ENCODE assay signal across 8 mouse cellular contexts in genomic region chr7:63936188-63936985, GRCm38 (mm10). TPM values are rescaled to one million over a fixed set of nuclear protein-coding genes. Genes with fewer than 3 reads are reported as not detected.
DNase-seq lines count a peak whose midpoint lies in the region; ATAC-seq and TF ChIP-seq lines count a peak whose summit lies in the region.

No protein-coding gene starts in this region.

- peak; percentile 77; the same call in 1 of the 2 replicates for TF ChIP-seq EP300 in lung, postnatal 0 days (IDR thresholded peaks at IDR 0.05)

- peak; percentile 77 for DNase-seq in ES-CJ7 (ENCODE audit: low read depth, low spot score)
- DNase-seq in cerebellum, adult 11-12 months, result peak; percentile 88
- peak; percentile 80 for DNase-seq in forebrain, embryonic 14.5 days (ENCODE audit: low spot score)
- peak; percentile 86 to 87 for DNase-seq in heart, postnatal 14 days
- peak; percentile 73 to 83 for DNase-seq in layer of hippocampus, adult 2 months (ENCODE audit: low spot score in 2 of 2)
- peak; percentile 97 for DNase-seq in lung, postnatal 0 days (ENCODE audit: low spot score)
- DNase-seq in ovary, postnatal 10 days (ENCODE audit: low spot score), result peak; percentile 67
- peak; percentile 59 to 68 for DNase-seq in thymus, postnatal 10 days (ENCODE audit: low spot score in 2 of 2)

- H3K4me2 ChIP-seq in forebrain, embryonic 14.5 days (ENCODE audit: low read length), result peak overlapping the region; percentile 96
- H3K4me2 ChIP-seq in lung, postnatal 0 days (replicated peaks; ENCODE audit: low read depth, low read length), result peak overlapping the region; percentile 90

- H3K27ac ChIP-seq in forebrain, embryonic 14.5 days (ENCODE audit: low read depth, low read length), result peak overlapping the region; percentile 10; the same call in 1 of the 2 replicates
- peak overlapping the region; percentile 100 for H3K27ac ChIP-seq in layer of hippocampus, adult 2 months
- H3K27ac ChIP-seq in lung, postnatal 0 days (ENCODE audit: low read length), result peak overlapping the region; percentile 100

- peak; percentile 69 for TF ChIP-seq CTCF in layer of hippocampus, adult 2 months (conservative IDR thresholded peaks at IDR 0.05)
- TF ChIP-seq CTCF in lung, postnatal 0 days (IDR thresholded peaks at IDR 0.05), result peak; percentile 64

- no peaks in the 10 kb centered on the region for H3K9me3 ChIP-seq in forebrain, embryonic 14.5 days (replicated peaks; ENCODE audit: control insufficient read depth, low read length)
- H3K9me3 ChIP-seq in lung, postnatal 0 days (ENCODE audit: low read length), result no peaks in the 10 kb centered on the region

- peaks cover 20% of the 10 kb centered on the region for H3K4me1 ChIP-seq in forebrain, embryonic 14.5 days (ENCODE audit: control insufficient read depth, insufficient read depth, low read length)
- H3K4me1 ChIP-seq in lung, postnatal 0 days (ENCODE audit: insufficient read depth, low read depth, low read length), result peaks cover 9% of the 10 kb centered on the region; the same call in 1 of the 2 replicates

- no peaks in the 10 kb centered on the region for H3K36me3 ChIP-seq in forebrain, embryonic 14.5 days (ENCODE audit: control insufficient read depth, insufficient read depth, low read length)
- no peaks in the 10 kb centered on the region for H3K36me3 ChIP-seq in lung, postnatal 0 days (ENCODE audit: insufficient read depth, low read length)

- intact Hi-C loops in heart, postnatal 14 days (cut with DNase I), result loop anchor here (1.0 to 10.0 kb wide), 5 partner anchors 24 to 218 kb away; partner anchors contain the start of gene Trpm1

- peak overlapping the region; percentile 95 for H3K9ac ChIP-seq in forebrain, embryonic 14.5 days (ENCODE audit: low read length)
- H3K9ac ChIP-seq in lung, postnatal 0 days (replicated peaks; ENCODE audit: low read depth), result peak overlapping the region; percentile 100

- WGBS in forebrain, embryonic 14.5 days, result under 1% methylated on average over 34 of the region's 34 CpGs
- under 1% methylated on average over 34 of the region's 34 CpGs for WGBS in lung, postnatal 0 days

- peak overlapping the region; percentile 97 for H3K4me3 ChIP-seq in forebrain, embryonic 14.5 days (ENCODE audit: low read depth, low read length)
- peak overlapping the region; percentile 94 for H3K4me3 ChIP-seq in layer of hippocampus, adult 2 months
- H3K4me3 ChIP-seq in lung, postnatal 0 days (ENCODE audit: low read depth, low read length), result peak overlapping the region; percentile 99

- no peak for ATAC-seq in forebrain, embryonic 14.5 days
- no peak for ATAC-seq in lung, postnatal 0 days

- H3K27me3 ChIP-seq in forebrain, embryonic 14.5 days (replicated peaks; ENCODE audit: control insufficient read depth, insufficient read depth, low read length), result no peaks in the 10 kb centered on the region
- no peaks in the 10 kb centered on the region for H3K27me3 ChIP-seq in lung, postnatal 0 days (replicated peaks; ENCODE audit: insufficient read depth, low read length)

RNA-seq across cellular contexts. Expression of gene Klf13, which starts 2.3 kb away (rescaled TPM):
- 28.2 and 33.2 TPM in 2 replicates for polyA plus RNA-seq in forebrain, embryonic 14.5 days (2014; fragmentation: Nextera tagmentation; extraction: Ambion mirVana)
- total RNA-seq in heart, postnatal 14 days (2021), result 10 to 100 TPM; 93.5 to 97.3 TPM
- total RNA-seq in layer of hippocampus, adult 2 months (2021), result 100 to 1,000 TPM; 200 to 216 TPM
- 78.2 and 89.0 TPM in 2 replicates for polyA plus RNA-seq in lung, postnatal 0 days (2015; fragmentation: Nextera tagmentation; extraction: Ambion mirVana)

RNA-seq across cellular contexts. Expression of gene E030018B13Rik, which starts 19.7 kb away (rescaled TPM):
- polyA plus RNA-seq in forebrain, embryonic 14.5 days (2014; fragmentation: Nextera tagmentation; extraction: Ambion mirVana), result not detected in 2 replicates
- total RNA-seq in heart, postnatal 14 days (2021), result not detected
- total RNA-seq in layer of hippocampus, adult 2 months (2021), result not detected
- 0.18 and 0.27 TPM in 2 replicates for polyA plus RNA-seq in lung, postnatal 0 days (2015; fragmentation: Nextera tagmentation; extraction: Ambion mirVana)

Comparison
In these comparisons a context has a peak if more than half of its experiments do, and no peak if none do; other contexts are left out.
1. H3K27ac ChIP-seq: peak in every context shown above with its lines; median percentile 100 in layer of hippocampus, adult 2 months; 100 in lung, postnatal 0 days; 10 in forebrain, embryonic 14.5 days.